Mouse (Mus musculus): ENCODE results near the gene Syn2.

The Syn2 gene

GRCm38 (mm10) chr6:115244222-115244621 is 109.5 kb downstream of the Syn2 start:
- DNase-seq (ENCODE audit: low spot score in 2 of 2): no peak

GRCm38 (mm10) chr6:115245500-115246058 is 110.9 kb downstream of the Syn2 start:
- no peak for DNase-seq (ENCODE audit: low spot score in 2 of 2)

GRCm38 (mm10) chr6:115251531-115251985 is 116.9 kb downstream of the Syn2 start:
- no peak for DNase-seq (ENCODE audit: low spot score in 2 of 2)

GRCm38 (mm10) chr6:115252099-115252873 is 117.6 kb downstream of the Syn2 start, which contains the start of gene Timp4:
Gene Timp4 (minus strand): TSS chr6:115252205.
- DNase-seq (ENCODE audit: low spot score in 2 of 2): no peak

- DNase-seq (ENCODE audit: low spot score in 2 of 2): no peak
These were observed 120.5 kb downstream of the Syn2 start for GRCm38 (mm10) chr6:115255171-115255570.

GRCm38 (mm10) chr6:115260507-115260906 is 125.8 kb downstream of the Syn2 start:
- no peak for DNase-seq (ENCODE audit: low spot score in 2 of 2)

GRCm38 (mm10) chr6:115266791-115267190 is 132.1 kb downstream of the Syn2 start:
- no peak for DNase-seq (ENCODE audit: low spot score in 2 of 2)

GRCm38 (mm10) chr6:115267916-115268315 is 133.2 kb downstream of the Syn2 start:
- DNase-seq (ENCODE audit: low spot score in 2 of 2): peak in 1 of 2 experiments; percentile 82

GRCm38 (mm10) chr6:115268551-115269385 is 134.1 kb downstream of the Syn2 start:
- DNase-seq (ENCODE audit: low spot score in 2 of 2): no peak

- no peak for DNase-seq (ENCODE audit: low spot score in 2 of 2)
These were observed 134.9 kb downstream of the Syn2 start for GRCm38 (mm10) chr6:115269561-115269960.

GRCm38 (mm10) chr6:115270085-115270484 is 135.4 kb downstream of the Syn2 start:
- no peak for DNase-seq (ENCODE audit: low spot score in 2 of 2)

GRCm38 (mm10) chr6:115271326-115271725 is 136.6 kb downstream of the Syn2 start:
- DNase-seq (ENCODE audit: low spot score in 2 of 2): no peak

- no peak for DNase-seq (ENCODE audit: low spot score in 2 of 2)
These were observed 137.2 kb downstream of the Syn2 start for GRCm38 (mm10) chr6:115271866-115272271.

GRCm38 (mm10) chr6:115273346-115273745 is 138.6 kb downstream of the Syn2 start:
- no peak for DNase-seq (ENCODE audit: low spot score in 2 of 2)

GRCm38 (mm10) chr6:115274705-115275104 is 140.0 kb downstream of the Syn2 start:
- DNase-seq (ENCODE audit: low spot score in 2 of 2): no peak

GRCm38 (mm10) chr6:115275116-115275815 is 140.6 kb downstream of the Syn2 start:
- no peak for DNase-seq (ENCODE audit: low spot score in 2 of 2)

- DNase-seq (ENCODE audit: low spot score in 2 of 2): no peak
These were observed 143.4 kb downstream of the Syn2 start for GRCm38 (mm10) chr6:115278086-115278485.

- DNase-seq (ENCODE audit: low spot score in 2 of 2): no peak
These were observed 144.9 kb downstream of the Syn2 start for GRCm38 (mm10) chr6:115279639-115280038.

- no peak for DNase-seq (ENCODE audit: low spot score in 2 of 2)
These were observed 149.5 kb downstream of the Syn2 start for GRCm38 (mm10) chr6:115284153-115284552.

GRCm38 (mm10) chr6:115286441-115286840 is 151.7 kb downstream of the Syn2 start:
- peak; percentile 33 to 74 for DNase-seq (ENCODE audit: low spot score in 2 of 2)

GRCm38 (mm10) chr6:115288223-115288622 is 153.5 kb downstream of the Syn2 start:
- DNase-seq (ENCODE audit: low spot score in 2 of 2): no peak

GRCm38 (mm10) chr6:115290561-115290960 is 155.9 kb downstream of the Syn2 start:
- DNase-seq (ENCODE audit: low spot score in 2 of 2): no peak
